Mouse (Mus musculus): ENCODE measurements around the gene Mfsd12.
A peak's percentile ranks its signal among the peaks of the same experiment; 100 is the strongest.

Mfsd12 gene

GRCm38 (mm10) chr10:81356991-81357844 lies at the start of gene Mfsd12:
Mfsd12 (plus strand) TSS chr10:81357491.
- DNase-seq: peak; percentile 93 to 96

DNA sequence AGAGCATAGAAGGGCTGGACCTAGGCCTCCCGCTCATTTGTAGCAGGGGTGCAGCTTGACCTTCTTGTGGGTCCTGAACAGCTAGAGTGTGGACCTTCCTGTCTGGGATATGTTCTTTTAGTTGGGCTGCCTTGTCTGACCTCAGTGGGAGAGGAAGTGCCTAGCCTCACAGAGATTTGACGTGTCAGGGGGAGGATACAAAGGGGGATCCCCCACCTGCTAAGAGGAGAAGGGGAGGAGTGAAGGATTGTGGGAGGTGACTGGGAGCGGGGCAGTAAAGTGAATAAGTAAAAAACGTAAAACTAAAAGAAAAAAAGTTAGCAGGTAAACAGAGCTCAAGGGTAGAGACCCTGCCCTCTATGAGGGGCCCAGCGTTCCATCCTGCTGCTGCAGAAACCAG lies 47.7 kb upstream of the Mfsd12 start:
- DNase-seq: no peak

DNA sequence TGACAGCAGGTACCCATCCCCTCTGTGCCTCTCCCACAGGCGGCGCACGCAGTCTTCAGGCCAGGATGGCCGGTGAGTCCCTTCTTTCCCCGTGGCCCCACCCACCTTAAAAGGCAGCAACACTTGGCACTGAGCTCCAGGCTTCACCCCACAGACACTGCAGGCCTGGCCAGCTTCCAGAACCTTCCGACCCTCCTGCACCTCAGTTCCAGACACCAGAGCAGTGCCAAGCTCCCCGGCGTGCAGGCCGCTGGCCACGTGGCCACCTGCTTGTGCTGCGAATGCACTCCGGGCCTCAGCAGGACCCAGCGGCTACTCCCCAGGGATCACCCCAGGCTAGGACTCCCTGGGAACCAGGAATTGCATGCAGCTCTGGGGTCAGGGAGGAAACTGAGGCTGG lies 43.7 kb upstream of the Mfsd12 start:
- DNase-seq: peak in 1 of 2 experiments; percentile 46

DNA sequence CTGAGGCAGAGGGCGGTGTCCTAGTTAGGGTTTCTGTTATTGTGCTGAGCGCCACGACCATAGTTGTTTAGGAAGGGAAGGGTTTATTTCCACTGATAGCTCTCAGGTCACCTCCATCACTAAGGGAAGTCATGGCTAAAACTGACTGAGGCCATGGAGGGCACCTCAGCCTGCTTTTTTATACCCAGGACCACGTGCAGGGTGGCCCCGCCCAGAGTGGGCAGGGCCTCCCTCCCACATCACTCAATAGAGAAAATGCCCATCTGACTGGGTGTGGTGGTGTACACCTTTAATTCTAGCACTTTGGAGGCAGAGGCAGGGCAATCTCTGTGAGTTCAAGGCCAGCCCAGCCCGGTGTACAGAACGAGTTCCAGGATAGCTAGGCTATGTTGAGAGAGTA lies 43.1 kb upstream of the Mfsd12 start:
- DNase-seq: no peak

DNA sequence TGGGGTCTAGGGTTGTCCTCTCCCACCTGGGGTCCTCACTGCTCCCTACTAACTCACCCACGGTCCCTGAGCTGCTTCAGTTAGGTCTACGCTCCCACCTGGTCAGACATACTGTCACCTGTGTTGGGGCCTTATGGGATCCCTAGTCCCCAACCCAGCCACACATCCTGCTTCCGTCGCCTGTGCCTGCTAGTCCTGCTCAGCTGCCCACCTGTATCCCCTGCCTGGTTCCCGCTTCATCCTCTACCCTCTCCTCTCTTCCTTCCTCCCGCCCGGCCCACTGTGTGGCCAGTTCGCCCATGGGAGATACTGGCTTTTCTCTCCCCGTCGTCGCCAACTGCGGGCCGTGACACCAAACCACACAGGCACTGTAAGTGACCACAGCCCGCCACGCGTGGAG lies 41.7 kb upstream of the Mfsd12 start:
- no peak for DNase-seq

GRCm38 (mm10) chr10:81316338-81317060 lies 40.8 kb upstream of the Mfsd12 start:
- DNase-seq: peak; percentile 58 to 66

DNA sequence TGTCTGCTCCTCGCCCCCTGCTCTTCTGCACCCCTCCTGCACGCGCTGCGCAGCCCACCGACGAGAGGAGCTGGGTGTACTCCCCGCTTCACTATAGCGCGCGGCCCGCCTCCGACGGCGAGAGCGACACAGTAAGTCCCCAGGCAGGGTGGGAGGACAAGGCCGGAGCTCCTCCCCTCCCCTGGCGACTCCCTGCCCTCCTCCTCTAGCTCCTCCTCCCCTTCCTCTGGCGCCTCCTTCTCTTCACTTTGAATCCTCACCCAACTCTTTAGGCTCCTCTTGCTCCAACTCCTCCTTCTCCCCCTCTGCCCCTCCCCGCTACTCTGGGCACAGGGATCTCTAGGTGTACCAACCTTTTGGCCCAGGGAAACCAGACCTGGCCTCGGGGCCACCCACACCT lies 40.0 kb upstream of the Mfsd12 start:
- peak; percentile 72 to 87 for DNase-seq

GRCm38 (mm10) chr10:81318589-81319329 lies 38.5 kb upstream of the Mfsd12 start:
- peak; percentile 57 to 80 for DNase-seq

GRCm38 (mm10) chr10:81319330-81319699 lies 38.0 kb upstream of the Mfsd12 start:
- DNase-seq: peak in 1 of 2 experiments; percentile 59

DNA sequence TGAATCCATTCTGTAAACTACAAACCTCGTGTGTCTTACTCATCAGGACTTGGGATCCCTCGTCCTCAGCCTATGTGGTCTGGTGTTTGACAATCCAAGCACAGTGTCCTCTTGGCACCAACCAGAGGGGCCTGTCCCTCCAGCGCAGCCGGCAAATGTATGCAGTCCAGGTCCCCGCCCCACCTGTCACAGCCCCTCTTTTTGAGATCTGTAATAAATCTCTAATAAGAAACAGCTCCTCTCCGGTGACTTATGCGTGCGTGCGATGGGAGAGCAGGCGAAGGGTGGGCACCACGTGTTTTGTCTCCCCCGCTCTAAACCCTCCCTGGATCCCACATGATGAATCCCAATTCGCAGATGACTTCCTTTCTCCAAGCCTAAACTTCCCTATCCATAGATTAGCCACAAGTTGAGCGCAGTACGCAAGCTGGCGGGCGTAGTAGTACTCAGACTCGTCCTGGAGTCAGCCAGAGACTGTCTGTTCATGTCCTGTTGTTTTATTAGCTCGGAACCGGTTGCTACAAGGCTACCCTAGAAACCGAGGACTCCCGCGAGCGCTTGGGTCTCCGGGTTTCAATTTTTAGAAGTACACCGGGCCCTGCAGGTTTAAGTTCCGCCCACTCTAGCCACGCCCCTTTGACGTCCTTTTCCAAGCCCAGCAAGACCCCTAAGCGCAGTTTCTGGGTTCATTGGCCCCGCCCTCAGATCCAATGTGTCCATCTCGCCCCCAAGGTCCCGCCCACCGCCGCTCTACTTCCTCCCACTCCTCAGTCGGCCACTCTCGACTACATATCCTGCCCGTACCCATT lies 37.3 kb upstream of the Mfsd12 start:
- DNase-seq: peak; percentile 98

GRCm38 (mm10) chr10:81320550-81321347 lies 36.5 kb upstream of the Mfsd12 start, which contains the start of gene Cactin:
Cactin (plus strand) TSS chr10:81321103.
- DNase-seq: peak; percentile 100

- DNase-seq: no peak
Measured at GRCm38 (mm10) chr10:81321436-81321835, 35.9 kb upstream of the Mfsd12 start.

GRCm38 (mm10) chr10:81322444-81322843 lies 34.8 kb upstream of the Mfsd12 start:
- peak in 1 of 2 experiments; percentile 65 for DNase-seq

GRCm38 (mm10) chr10:81323141-81323775 lies 34.0 kb upstream of the Mfsd12 start:
- DNase-seq: peak in 1 of 2 experiments; percentile 47

- DNase-seq: no peak
Measured at GRCm38 (mm10) chr10:81323791-81324530, 33.3 kb upstream of the Mfsd12 start.

GRCm38 (mm10) chr10:81325176-81325575 lies 32.1 kb upstream of the Mfsd12 start:
- peak in 1 of 2 experiments; percentile 51 for DNase-seq

- peak in 1 of 2 experiments; percentile 43 for DNase-seq
Measured at GRCm38 (mm10) chr10:81325781-81326180, 31.5 kb upstream of the Mfsd12 start.

- peak; percentile 63 to 91 for DNase-seq
Measured at GRCm38 (mm10) chr10:81326858-81327257, 30.4 kb upstream of the Mfsd12 start.

DNA sequence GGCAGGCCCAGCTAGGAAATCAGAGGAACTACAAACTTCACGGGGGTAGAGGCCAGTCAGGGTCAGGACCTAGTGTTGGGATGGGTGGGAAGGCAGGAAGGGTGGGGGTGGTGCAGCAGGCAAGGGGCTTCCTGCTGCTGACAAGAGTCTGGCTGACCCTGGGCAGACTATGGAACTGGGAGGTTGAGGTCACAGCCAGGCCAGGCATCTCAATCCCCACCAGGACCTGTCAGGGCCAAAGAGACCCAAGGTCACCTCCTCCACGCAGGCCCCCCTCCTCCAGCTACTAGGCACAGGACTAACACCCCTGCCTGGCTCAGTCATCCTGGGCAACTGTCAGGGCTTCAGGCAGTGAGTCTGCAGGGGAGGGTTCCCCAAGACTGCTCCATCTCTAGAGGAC lies 29.3 kb upstream of the Mfsd12 start:
- DNase-seq: peak; percentile 58 to 87

- peak; percentile 71 to 89 for DNase-seq
Measured at GRCm38 (mm10) chr10:81328386-81328785, 28.9 kb upstream of the Mfsd12 start, which contains the start of gene Tbxa2r. Tbxa2r (plus strand) TSS chr10:81328731.
